Mouse (Mus musculus) liver, embryonic 14.5 days (tissue): ENCODE data around the gene Rps2.

Source experiments
- CTCF ChIP-seq: IDR thresholded peaks from 2 replicates; pipeline ENCODE4 v1.5.1; 2016; ENCODE audit warnings: antibody characterized with exemption, low read depth, control low read depth
- EP300 ChIP-seq: IDR thresholded peaks from 2 replicates; pipeline ENCODE4 v1.6.1; 2016; ENCODE audit warnings: antibody characterized with exemption, low read depth

- no peak for TF ChIP-seq CTCF
- TF ChIP-seq EP300, result no peak
Observed at GRCm38 (mm10) chr17:24707801-24708425, 10.0 kb upstream of the Rps2 start.
